Mouse (Mus musculus) heart, embryonic 12.5 days (tissue): ENCODE results near the gene Tmem89. TPM values are rescaled to one million over a fixed set of nuclear protein-coding genes. Genes with fewer than 3 reads are reported as not detected.
A peak's percentile ranks its signal among the peaks of the same experiment; 100 is the strongest.

Experiments used
- ATAC-seq: fragments of 200-750 bp; cut with Nextera tagmentation; 2 replicates; pipeline ENCODE4 v1.8.0; 2017; ENCODE audit warnings: moderate TSS enrichment, moderate library complexity; ENCODE audit not compliant: insufficient number of reproducible peaks, low FRiP score
- H3K27ac ChIP-seq: fragments of 300-500 bp; sonication (generic); 2 replicates; pipeline ENCODE4 v1.5.1; 2016; ENCODE audit warnings: mild to moderate bottlenecking, moderate library complexity; ENCODE audit not compliant: poor library complexity, severe bottlenecking
- H3K27me3 ChIP-seq: fragments of 300-500 bp; sonication (generic); replicated peaks from 2 replicates; pipeline ENCODE4 v1.6.1; 2016; ENCODE audit warnings: mild to moderate bottlenecking, moderate library complexity
- H3K36me3 ChIP-seq: fragments of 300-500 bp; sonication (generic); 2 replicates; pipeline ENCODE4 v1.6.1; 2016; ENCODE audit warnings: mild to moderate bottlenecking, moderate library complexity
- H3K4me1 ChIP-seq: fragments of 300-500 bp; sonication (generic); replicated peaks from 2 replicates; pipeline ENCODE4 v1.6.1; 2016; ENCODE audit warnings: mild to moderate bottlenecking
- H3K4me2 ChIP-seq: fragments of 300-500 bp; sonication (generic); 2 replicates; pipeline ENCODE4 v1.6.1; 2016; ENCODE audit warnings: mild to moderate bottlenecking, moderate library complexity
- H3K4me3 ChIP-seq: fragments of 300-500 bp; sonication (generic); 2 replicates; pipeline ENCODE4 v1.5.1; 2016; ENCODE audit warnings: mild to moderate bottlenecking
- H3K9ac ChIP-seq: fragments of 300-500 bp; sonication (generic); 2 replicates; pipeline ENCODE4 v1.6.1; 2016; ENCODE audit warnings: mild to moderate bottlenecking, moderate library complexity
- H3K9me3 ChIP-seq: fragments of 300-500 bp; sonication (generic); replicated peaks from 2 replicates; pipeline ENCODE4 v1.6.1; 2016; ENCODE audit warnings: mild to moderate bottlenecking, moderate library complexity
- WGBS: fragments of 180-500 bp; shearing (Covaris S2); methylation state at CpG from one replicate; pipeline ENCODE4 v1.1.7; 2016; 5-methylcytosine and 5-hydroxymethylcytosine counted together
- polyA plus RNA-seq: library from polyadenylated mRNA; unstranded; fragments of >200 nt; fragmentation: Nextera tagmentation; extraction: Ambion mirVana; gene quantifications from 2 replicates; pipeline ENCODE4 v1.2.1, GENCODE M21; 2016

The Tmem89 gene
- polyA plus RNA-seq, 1 experiment from 2014 or later: not detected

DNA sequence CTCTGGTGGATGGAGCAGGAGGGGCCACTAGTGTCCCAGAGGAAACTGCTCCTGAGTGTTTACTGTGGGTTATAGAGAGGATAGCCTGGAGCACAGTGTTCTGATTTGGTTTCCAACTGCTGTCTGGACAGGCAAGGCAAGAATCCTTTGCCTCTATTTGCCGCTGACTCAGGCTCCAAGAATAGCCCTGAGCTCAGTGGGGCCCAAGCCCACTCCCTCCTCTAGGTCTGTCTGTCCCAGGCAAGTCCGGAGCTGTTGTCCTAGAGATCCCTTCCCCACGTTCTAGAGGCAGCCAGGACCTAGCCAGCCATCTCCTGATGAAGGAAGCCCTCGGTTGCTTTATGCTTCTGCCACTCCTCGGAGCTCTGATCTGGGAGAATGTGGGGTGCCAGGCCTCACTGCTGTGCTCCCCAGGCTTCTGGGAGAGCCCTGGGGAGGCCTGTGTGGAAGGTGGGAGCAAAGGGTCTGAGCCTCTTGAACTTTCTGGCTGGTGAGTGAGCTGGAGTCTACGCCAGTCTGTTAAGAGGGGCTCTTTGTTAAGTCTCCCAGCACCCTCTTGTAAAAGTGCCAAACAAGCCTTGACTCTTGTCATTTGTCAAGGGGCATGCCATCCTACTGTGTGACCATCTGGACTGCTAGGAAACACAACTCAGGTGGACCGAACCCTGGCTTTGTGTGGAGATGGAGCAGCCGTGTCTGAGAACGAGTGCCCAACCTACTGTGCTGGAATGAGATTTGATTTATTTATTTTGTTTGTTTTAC lies 35.7 kb downstream of the Tmem89 start:
- H3K4me1 ChIP-seq: peaks cover 32% of the 10 kb centered on the region
- H3K4me2 ChIP-seq: no peak overlapping the region
- no peak overlapping the region for H3K4me3 ChIP-seq
- ATAC-seq: no peak; the same call in 1 of the 2 replicates
- peaks cover 61% of the 10 kb centered on the region for H3K36me3 ChIP-seq
- H3K27me3 ChIP-seq: peaks cover 32% of the 10 kb centered on the region
- H3K27ac ChIP-seq: peak overlapping the region; percentile 71
- H3K9ac ChIP-seq: no peak overlapping the region
- 71% methylated on average over 9 of the region's 9 CpGs for WGBS
- no peaks in the 10 kb centered on the region for H3K9me3 ChIP-seq

DNA sequence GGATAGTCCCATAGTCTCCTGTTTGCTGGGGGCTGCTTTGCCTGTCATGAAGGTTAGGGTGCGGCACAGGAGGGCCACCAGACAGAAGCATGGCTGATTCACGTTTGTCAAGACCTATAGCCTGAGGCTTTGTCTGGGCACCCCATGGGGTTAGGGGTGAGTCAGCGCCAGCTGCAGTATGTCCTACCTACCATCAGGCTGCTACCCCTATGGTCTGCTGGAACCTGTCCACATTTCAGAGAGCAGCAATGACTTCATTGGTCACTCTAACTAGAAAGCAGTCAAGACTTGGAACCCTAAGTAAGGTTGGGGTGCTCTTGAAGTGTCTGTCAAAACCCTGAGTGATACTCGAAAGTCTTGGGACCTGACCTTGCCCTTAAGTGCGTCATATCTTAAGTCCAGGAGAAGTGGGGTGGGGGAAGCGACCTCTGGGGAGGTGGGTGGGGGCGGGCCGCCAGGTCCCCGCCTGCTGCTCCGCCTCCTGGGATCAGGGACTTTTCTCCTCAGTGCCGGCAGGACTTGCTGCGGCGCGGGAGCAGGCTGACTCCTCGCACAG lies 38.7 kb downstream of the Tmem89 start, which contains the start of gene Col7a1:
Gene Col7a1, plus strand, starts transcription at position 506 of the 556 bp plus-strand sequence.
- peak within 1 kb of the TSS; percentile 66 for H3K4me2 ChIP-seq
- peaks cover 31% of the 10 kb centered on the region for H3K36me3 ChIP-seq
- peak within 1 kb of the TSS; percentile 34 for H3K4me3 ChIP-seq
- no peak for ATAC-seq
- WGBS: 8% methylated on average over 15 of the region's 15 CpGs
- H3K27ac ChIP-seq: no peak within 1 kb of the TSS
- H3K9ac ChIP-seq: peak within 1 kb of the TSS; percentile 21; the same call in 1 of the 2 replicates
- peaks cover 42% of the 10 kb centered on the region for H3K27me3 ChIP-seq
- H3K9me3 ChIP-seq: no peaks in the 10 kb centered on the region
- H3K4me1 ChIP-seq: peaks cover 32% of the 10 kb centered on the region

- Histone ChIP-seq H3K27ac (no peak overlapping the region), H3K4me2 (no peak overlapping the region), H3K9me3 (no peaks in the 10 kb centered on the region), H3K4me1 (peaks cover 17% of the 10 kb centered on the region), H3K9ac (no peak overlapping the region), H3K36me3 (peaks cover 10% of the 10 kb centered on the region), H3K27me3 (peaks cover 52% of the 10 kb centered on the region), H3K4me3 (no peak overlapping the region)
- WGBS: 89% methylated on average over 11 of the region's 11 CpGs
- no peak for ATAC-seq
Measured at GRCm38 (mm10) chr9:108955241-108955640, 40.8 kb downstream of the Tmem89 start.

GRCm38 (mm10) chr9:108955846-108956245 lies 41.4 kb downstream of the Tmem89 start:
- Histone ChIP-seq H3K27me3 (peaks cover 52% of the 10 kb centered on the region), H3K36me3 (peaks cover 4% of the 10 kb centered on the region), H3K4me3 (no peak overlapping the region), H3K9ac (no peak overlapping the region), H3K9me3 (no peaks in the 10 kb centered on the region), H3K4me1 (peaks cover 17% of the 10 kb centered on the region), H3K27ac (no peak overlapping the region), H3K4me2 (no peak overlapping the region)
- 90% methylated on average over 11 of the region's 11 CpGs for WGBS
- no peak for ATAC-seq

DNA sequence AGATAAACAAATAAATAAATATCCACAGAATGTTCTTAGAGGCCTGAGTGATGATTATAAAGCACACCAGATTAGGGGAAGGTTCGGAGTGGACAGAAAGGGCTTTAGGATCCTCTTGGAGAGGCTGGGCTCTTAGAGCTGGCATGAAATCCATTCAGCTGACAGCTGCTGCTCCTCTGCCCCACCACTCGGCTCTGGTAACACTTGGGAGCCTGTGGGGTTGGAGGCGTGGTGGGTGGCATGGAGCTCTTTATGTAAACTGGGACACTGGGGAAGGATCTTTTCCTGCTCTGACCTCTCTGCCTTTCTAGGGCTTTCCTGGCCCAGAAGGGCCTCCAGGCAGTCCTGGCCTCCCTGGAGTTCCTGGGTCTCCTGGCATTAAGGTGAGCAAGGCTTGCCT lies 49.2 kb downstream of the Tmem89 start:
- H3K27ac ChIP-seq: no peak overlapping the region
- H3K9ac ChIP-seq: no peak overlapping the region
- 61% methylated on average over 3 of the region's 3 CpGs for WGBS
- ATAC-seq: no peak
- H3K4me3 ChIP-seq: no peak overlapping the region
- no peaks in the 10 kb centered on the region for H3K9me3 ChIP-seq
- 0 out of 2 replicates have a peak, but pooled peaks cover under 1% of the 10 kb centered on the region for H3K4me1 ChIP-seq
- peaks cover 12% of the 10 kb centered on the region; the same call in 1 of the 2 replicates for H3K27me3 ChIP-seq
- no peak overlapping the region for H3K4me2 ChIP-seq
- H3K36me3 ChIP-seq: no peaks in the 10 kb centered on the region

DNA sequence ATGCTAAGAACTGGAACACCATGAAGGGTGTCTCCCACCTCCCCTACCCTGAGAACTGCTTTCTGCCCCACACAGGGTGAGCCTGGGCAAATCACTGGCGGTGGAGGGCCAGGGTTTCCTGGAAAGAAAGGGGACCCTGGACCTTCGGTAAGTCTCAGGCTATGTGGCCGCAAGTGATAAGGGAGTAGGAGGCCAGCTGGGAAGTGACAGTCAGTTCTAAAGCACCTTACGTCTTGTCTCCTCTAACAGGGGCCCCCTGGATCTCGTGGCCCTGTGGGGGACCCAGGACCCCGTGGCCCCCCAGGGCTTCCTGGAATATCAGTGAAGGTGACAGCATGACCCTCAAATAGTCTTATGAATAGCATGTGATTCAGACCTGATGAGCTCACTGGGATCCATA lies 49.9 kb downstream of the Tmem89 start:
- Histone ChIP-seq H3K27ac (no peak overlapping the region), H3K27me3 (peaks cover 8% of the 10 kb centered on the region; the same call in 1 of the 2 replicates), H3K9me3 (no peaks in the 10 kb centered on the region), H3K4me2 (no peak overlapping the region), H3K4me3 (no peak overlapping the region), H3K4me1 (no peaks in the 10 kb centered on the region), H3K9ac (no peak overlapping the region), H3K36me3 (no peaks in the 10 kb centered on the region)
- WGBS: 73% methylated on average over 6 of the region's 6 CpGs
- no peak for ATAC-seq

Other genes starting within 250 kb of the Tmem89 start
- gene Prkar2a, start 225.3 kb upstream of the Tmem89 start, polyA plus RNA-seq: 41.8 and 44.0 TPM in 2 replicates
- 45.1 and 47.7 TPM in 2 replicates for gene Ip6k2, start 130.8 kb upstream of the Tmem89 start, polyA plus RNA-seq
- 8.9 and 9.2 TPM in 2 replicates for gene Nckipsd, start 106.3 kb upstream of the Tmem89 start, polyA plus RNA-seq
- gene Celsr3, start 88.3 kb upstream of the Tmem89 start, polyA plus RNA-seq: 0.08 and 0.09 TPM in 2 replicates
- 6.0 and 8.0 TPM in 2 replicates for gene Slc26a6, start 61.3 kb upstream of the Tmem89 start, polyA plus RNA-seq
- gene Uqcrc1, start 22.0 kb downstream of the Tmem89 start, polyA plus RNA-seq: 738 and 745 TPM in 2 replicates
- 1.1 and 1.3 TPM in 2 replicates for gene Col7a1, start 39.0 kb downstream of the Tmem89 start, polyA plus RNA-seq
- gene Ucn2, start 71.4 kb downstream of the Tmem89 start, polyA plus RNA-seq: not detected in 2 replicates
- gene Pfkfb4, start 77.2 kb downstream of the Tmem89 start, polyA plus RNA-seq: 3.0 and 4.3 TPM in 2 replicates
- 67.5 and 70.3 TPM in 2 replicates for gene Shisa5, start 123.9 kb downstream of the Tmem89 start, polyA plus RNA-seq
- gene Trex1, start 145.1 kb downstream of the Tmem89 start, polyA plus RNA-seq: 5.8 and 7.1 TPM in 2 replicates
- 17.9 and 19.6 TPM in 2 replicates for gene Atrip, start 159.5 kb downstream of the Tmem89 start, polyA plus RNA-seq
- gene Ccdc51, start 167.9 kb downstream of the Tmem89 start, polyA plus RNA-seq: 14.6 and 16.3 TPM in 2 replicates
- 715 and 742 TPM in 2 replicates for gene Tma7, start 168.0 kb downstream of the Tmem89 start, polyA plus RNA-seq
- gene Plxnb1, start 180.8 kb downstream of the Tmem89 start, polyA plus RNA-seq: 11.1 and 11.7 TPM in 2 replicates
- gene Fbxw21, start 247.4 kb downstream of the Tmem89 start, polyA plus RNA-seq: not detected in 2 replicates